Mouse (Mus musculus) spleen, adult 18-20 months (tissue): ENCODE results near the gene Gapdhs.
"Not testable (repeated sequence)": the region's sequence is repeated elsewhere in the genome, so short reads cannot be mapped to it uniquely, and the experiment has no call there.

ENCODE experiments used
- DNase-seq, 2 experiments: peaks; one replicate each; pipeline ENCODE4 v3.0.0; 2022; ENCODE audit warnings: mixed read lengths in 2 of 2

The Gapdhs gene

GRCm38 (mm10) chr7:30744022-30744598 is 629 bp upstream of the Gapdhs start:
- DNase-seq, result no peak

GRCm38 (mm10) chr7:30742570-30742969 is 911 bp downstream of the Gapdhs start:
- DNase-seq, result peak; percentile 12 to 19

- DNase-seq, result no peak
Observed at GRCm38 (mm10) chr7:30736211-30736610, 7.3 kb downstream of the Gapdhs start.

- DNase-seq, result not testable (repeated sequence)
Observed at GRCm38 (mm10) chr7:30730064-30730722, 13.3 kb downstream of the Gapdhs start.

- peak; percentile 87 to 96 for DNase-seq
Observed at GRCm38 (mm10) chr7:30729396-30730063, 14.0 kb downstream of the Gapdhs start, which contains the start of gene Tmem147. TSS of gene Tmem147 (minus strand) at chr7:30729540.

- no peak for DNase-seq
Observed at GRCm38 (mm10) chr7:30728739-30729395, 14.6 kb downstream of the Gapdhs start.

GRCm38 (mm10) chr7:30728214-30728613 is 15.3 kb downstream of the Gapdhs start:
- no peak for DNase-seq

GRCm38 (mm10) chr7:30723274-30723953 is 20.1 kb downstream of the Gapdhs start:
- DNase-seq, result no peak

GRCm38 (mm10) chr7:30721286-30721685 is 22.2 kb downstream of the Gapdhs start:
- DNase-seq, result no peak

- DNase-seq, result no peak
Observed at GRCm38 (mm10) chr7:30719669-30720068, 23.8 kb downstream of the Gapdhs start.

- DNase-seq, result no peak
Observed at GRCm38 (mm10) chr7:30717716-30718046, 25.8 kb downstream of the Gapdhs start.

GRCm38 (mm10) chr7:30717006-30717715 is 26.3 kb downstream of the Gapdhs start:
- DNase-seq, result peak; percentile 69 to 70

GRCm38 (mm10) chr7:30711942-30712341 is 31.5 kb downstream of the Gapdhs start, which contains the start of gene Atp4a:
TSS of gene Atp4a (plus strand) at chr7:30712209.
- DNase-seq, result no peak

GRCm38 (mm10) chr7:30707441-30707840 is 36.0 kb downstream of the Gapdhs start:
- no peak for DNase-seq

- DNase-seq, result no peak
Observed at GRCm38 (mm10) chr7:30706214-30706882, 37.1 kb downstream of the Gapdhs start.

- no peak for DNase-seq
Observed at GRCm38 (mm10) chr7:30698589-30698988, 44.9 kb downstream of the Gapdhs start, which contains the start of gene 2200002J24Rik. TSS of gene 2200002J24Rik (plus strand) at chr7:30698926.

- DNase-seq, result peak in 1 of 2 experiments; percentile 21
Observed at GRCm38 (mm10) chr7:30698101-30698500, 45.4 kb downstream of the Gapdhs start.

GRCm38 (mm10) chr7:30688325-30688724 is 55.2 kb downstream of the Gapdhs start:
- no peak for DNase-seq

- DNase-seq, result no peak
Observed at GRCm38 (mm10) chr7:30683425-30683824, 60.1 kb downstream of the Gapdhs start.

GRCm38 (mm10) chr7:30681897-30682296 is 61.6 kb downstream of the Gapdhs start:
- DNase-seq, result no peak
